Mouse (Mus musculus) kidney, adult 2 months (tissue): ENCODE measurements at regions not wholly inside any gene's neighbourhood (a gene's known extent, or its start where the extent isn't known, plus 50 kb on each side); places are given as distances from the start of the nearest gene placed in this dataset.
"Not testable (repeated sequence)": the region's sequence is repeated elsewhere in the genome, so short reads cannot be mapped to it uniquely, and the experiment has no call there.

Source experiments
- CTCF ChIP-seq: fragments of 200-500 bp; conservative IDR thresholded peaks from 2 replicates; pipeline ENCODE4 v1.5.1; 2011; ENCODE audit warnings: low read depth, mild to moderate bottlenecking, control low read depth, low read length, moderate library complexity, mixed read lengths; ENCODE audit not compliant: insufficient read depth, insufficient read length
- POLR2A ChIP-seq: fragments of 200-500 bp; IDR thresholded peaks from one replicate; pipeline ENCODE4 v1.6.1; 2011; ENCODE audit warnings: low read depth, low read length, control low read depth

- TF ChIP-seq CTCF, POLR2A: not testable (repeated sequence)
Observed at GRCm38 (mm10) chr4:3373027-3373763, 188.0 kb upstream of the Vmn1r3 start.
